Mouse (Mus musculus): ENCODE measurements at regions not wholly inside any gene's neighbourhood (a gene's known extent, or its start where the extent isn't known, plus 50 kb on each side); places are given as distances from the start of the nearest gene placed in this dataset.

- TF ChIP-seq CTCF (IDR thresholded peaks at IDR 0.05) (no peak), EP300 (IDR thresholded peaks at IDR 0.05) (no peak)
Observed at GRCm38 (mm10) chr4:131262909-131263308, 318.7 kb downstream of the Matn1 start.
